Mouse (Mus musculus) heart, embryonic 13.5 days (tissue): ENCODE data around the gene Olfr507. TPM values are rescaled to one million over a fixed set of nuclear protein-coding genes. Genes with fewer than 3 reads are reported as not detected.
"Not testable (repeated sequence)": the region's sequence is repeated elsewhere in the genome, so short reads cannot be mapped to it uniquely, and the experiment has no call there.

Source experiments
- ATAC-seq: fragments of 200-750 bp; cut with Nextera tagmentation; 2 replicates; pipeline ENCODE4 v1.8.0; 2017; ENCODE audit warnings: moderate TSS enrichment; ENCODE audit not compliant: insufficient number of reproducible peaks, low FRiP score, low TSS enrichment; ENCODE audit errors: extremely low read depth
- H3K27ac ChIP-seq: fragments of 300-500 bp; sonication (generic); replicated peaks from 2 replicates; pipeline ENCODE4 v1.5.1; 2015; ENCODE audit warnings: moderate library complexity, mild to moderate bottlenecking, inconsistent platforms
- H3K27me3 ChIP-seq: fragments of 300-500 bp; sonication (generic); replicated peaks from 2 replicates; pipeline ENCODE4 v1.6.1; 2015; ENCODE audit warnings: mild to moderate bottlenecking, inconsistent platforms
- H3K36me3 ChIP-seq: fragments of 300-500 bp; sonication (generic); 2 replicates; pipeline ENCODE4 v1.6.1; 2015; ENCODE audit warnings: mild to moderate bottlenecking, inconsistent platforms
- H3K4me1 ChIP-seq: fragments of 300-500 bp; sonication (generic); 2 replicates; pipeline ENCODE4 v1.6.1; 2015; ENCODE audit warnings: inconsistent platforms
- H3K4me2 ChIP-seq: fragments of 300-500 bp; sonication (generic); 2 replicates; pipeline ENCODE4 v1.6.1; 2015; ENCODE audit warnings: inconsistent platforms, mild to moderate bottlenecking, moderate library complexity
- H3K4me3 ChIP-seq: fragments of 300-500 bp; sonication (generic); 2 replicates; pipeline ENCODE4 v1.5.1; 2015; ENCODE audit warnings: moderate library complexity, mild to moderate bottlenecking, inconsistent platforms
- H3K9ac ChIP-seq: fragments of 300-500 bp; sonication (generic); 2 replicates; pipeline ENCODE4 v1.6.1; 2015; ENCODE audit warnings: inconsistent platforms, mild to moderate bottlenecking, moderate library complexity
- H3K9me3 ChIP-seq: fragments of 300-500 bp; sonication (generic); 2 replicates; pipeline ENCODE4 v1.6.1; 2016; ENCODE audit warnings: inconsistent platforms
- WGBS: fragments of 180-500 bp; shearing (Covaris S2); methylation state at CpG from one replicate; pipeline ENCODE4 v1.1.7; 2015; ENCODE audit warnings: mixed read lengths; 5-methylcytosine and 5-hydroxymethylcytosine counted together
- polyA plus RNA-seq: library from polyadenylated mRNA; unstranded; fragments of >200 nt; fragmentation: Nextera tagmentation; extraction: Ambion mirVana; gene quantifications from 2 replicates; pipeline ENCODE4 v1.2.1, GENCODE M21; 2015

Olfr507 gene
- not detected in 2 replicates for polyA plus RNA-seq

DNA sequence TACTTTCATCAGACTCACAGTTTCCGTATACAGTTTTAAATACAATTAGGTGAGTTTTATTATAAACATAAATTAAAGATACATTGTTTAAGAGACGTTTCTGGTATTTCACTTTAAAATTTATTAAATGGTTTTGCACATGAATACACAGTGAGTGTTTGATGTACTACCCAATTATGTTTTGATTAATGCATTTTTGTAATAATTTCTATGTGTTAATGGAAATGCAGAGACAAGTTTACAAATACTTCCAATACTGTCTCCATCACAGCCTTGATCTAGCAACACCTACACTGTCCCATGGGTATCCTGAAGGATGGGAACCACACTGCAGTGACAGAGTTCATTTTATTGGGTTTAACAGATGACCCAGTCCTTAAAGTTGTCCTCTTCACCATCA, at the start of gene Olfr507:
Gene Olfr507, plus strand, starts transcription at position 301 of the 400 bp plus-strand sequence.
- 61% methylated on average over 2 of the region's 2 CpGs for WGBS
- Histone ChIP-seq H3K9me3 (no peaks in the 10 kb centered on the region), H3K4me2 (no peak within 1 kb of the TSS), H3K9ac (no peak within 1 kb of the TSS), H3K4me3 (no peak within 1 kb of the TSS), H3K27ac (no peak within 1 kb of the TSS), H3K27me3 (no peaks in the 10 kb centered on the region), H3K36me3 (no peaks in the 10 kb centered on the region), H3K4me1 (no peaks in the 10 kb centered on the region)
- no peak for ATAC-seq

DNA sequence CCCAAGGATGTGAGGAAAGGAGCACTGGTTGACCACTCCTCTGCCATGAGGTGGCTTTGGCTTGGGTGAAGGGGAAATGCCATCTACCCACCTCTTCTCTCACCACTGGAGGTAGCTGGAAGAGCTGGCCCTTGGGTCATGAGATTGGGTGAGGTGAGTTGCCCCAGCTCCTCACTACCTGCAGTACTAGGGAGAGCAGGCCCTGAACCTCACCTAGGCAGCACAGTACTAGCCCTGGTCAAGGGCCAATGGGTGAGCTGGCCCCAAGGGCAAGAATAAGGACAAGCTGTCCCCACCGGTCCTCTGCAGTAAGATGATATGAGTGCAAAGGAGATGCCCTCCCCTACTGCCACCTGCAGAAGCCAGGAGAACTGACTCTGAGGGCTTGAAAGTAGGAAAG, 31.8 kb upstream of the Olfr507 start:
- H3K9ac ChIP-seq, result no peak overlapping the region
- 0 out of 2 replicates have a peak, but pooled peaks cover 3% of the 10 kb centered on the region for H3K9me3 ChIP-seq
- no peak overlapping the region for H3K27ac ChIP-seq
- H3K36me3 ChIP-seq, result no peaks in the 10 kb centered on the region
- WGBS, result 84% methylated on average over 1 of the region's 1 CpGs
- ATAC-seq, result no peak
- H3K4me3 ChIP-seq, result no peak overlapping the region
- H3K4me1 ChIP-seq, result no peaks in the 10 kb centered on the region
- H3K27me3 ChIP-seq, result no peaks in the 10 kb centered on the region
- no peak overlapping the region for H3K4me2 ChIP-seq

DNA sequence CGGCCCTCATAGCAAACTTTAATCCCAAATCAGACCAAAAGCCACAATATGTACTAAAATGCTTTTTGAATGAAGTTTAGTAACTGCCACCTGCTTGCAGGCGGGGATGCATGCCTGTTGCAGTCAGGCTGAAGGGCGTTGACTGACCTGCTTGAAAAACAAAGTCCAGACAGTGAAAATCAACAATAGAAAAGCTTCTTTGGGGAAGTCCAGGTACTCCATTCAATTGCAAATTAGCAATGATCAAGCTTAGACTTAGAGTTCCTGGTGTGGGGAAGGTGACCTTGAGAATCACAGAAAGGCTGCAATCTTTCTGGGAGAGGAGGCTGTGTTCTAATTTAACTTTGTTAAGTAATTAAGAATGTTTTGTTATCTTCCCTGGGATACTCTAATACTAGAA, 19.7 kb upstream of the Olfr507 start:
- H3K27ac ChIP-seq, H3K4me1 ChIP-seq, H3K4me3 ChIP-seq, H3K9ac ChIP-seq, H3K9me3 ChIP-seq, H3K4me2 ChIP-seq, ATAC-seq, H3K27me3 ChIP-seq, H3K36me3 ChIP-seq: not testable (repeated sequence)
- 64% methylated on average over 3 of the region's 3 CpGs for WGBS

DNA sequence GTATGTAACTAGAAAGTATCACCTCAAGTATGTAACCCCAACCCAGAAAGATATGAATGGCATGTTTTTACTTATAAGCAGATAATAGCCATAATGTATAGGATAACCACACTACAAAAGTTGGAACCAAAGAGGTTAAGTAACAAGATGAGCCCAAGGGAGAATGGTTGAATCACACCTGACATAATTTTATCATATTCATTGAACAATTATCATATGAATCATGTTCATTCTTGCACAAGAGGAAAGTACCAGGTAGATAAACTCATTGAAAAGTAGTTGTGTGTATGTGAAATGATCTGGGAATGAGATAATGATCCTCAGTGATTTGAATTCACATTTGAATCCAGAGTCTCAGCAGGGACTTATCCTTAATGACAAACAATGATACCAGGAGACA, 11.1 kb upstream of the Olfr507 start, which contains the start of gene Olfr506:
Gene Olfr506, plus strand, starts transcription at position 301 of the 400 bp plus-strand sequence.
- Histone ChIP-seq H3K4me2 (no peak within 1 kb of the TSS), H3K9me3 (no peaks in the 10 kb centered on the region), H3K36me3 (no peaks in the 10 kb centered on the region), H3K4me3 (no peak within 1 kb of the TSS), H3K27me3 (no peaks in the 10 kb centered on the region), H3K9ac (no peak within 1 kb of the TSS), H3K4me1 (no peaks in the 10 kb centered on the region), H3K27ac (no peak within 1 kb of the TSS)
- ATAC-seq, result no peak

- H3K9me3 ChIP-seq, result no peaks in the 10 kb centered on the region
- no peak overlapping the region for H3K9ac ChIP-seq
- no peak overlapping the region for H3K4me3 ChIP-seq
- no peaks in the 10 kb centered on the region for H3K36me3 ChIP-seq
- WGBS, result 73% methylated on average over 2 of the region's 2 CpGs
- no peak overlapping the region for H3K4me2 ChIP-seq
- H3K27me3 ChIP-seq, result no peaks in the 10 kb centered on the region
- ATAC-seq, result no peak
- H3K4me1 ChIP-seq, result no peaks in the 10 kb centered on the region
- H3K27ac ChIP-seq, result no peak overlapping the region
Measured at GRCm38 (mm10) chr7:108614110-108614509, 7.5 kb upstream of the Olfr507 start.

DNA sequence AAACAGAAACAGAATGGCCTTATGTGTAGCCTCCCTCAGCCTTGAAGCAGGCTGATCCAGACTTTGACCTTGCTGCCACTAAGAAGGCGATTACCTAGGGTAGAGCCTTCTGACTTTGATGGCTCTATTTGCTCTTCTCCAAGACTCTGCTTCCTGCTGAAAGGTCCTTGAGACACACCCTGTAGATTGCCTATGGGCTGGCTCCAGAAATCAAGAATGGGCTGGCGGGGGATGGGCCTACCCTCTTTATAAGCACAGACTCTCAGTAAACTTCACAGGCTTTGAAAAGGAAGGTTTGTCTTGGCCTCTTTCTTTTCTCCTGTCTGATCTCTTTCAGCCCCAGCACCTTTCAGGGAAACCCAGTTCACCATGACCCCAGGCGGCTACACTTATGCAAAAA, 4.8 kb upstream of the Olfr507 start:
- not testable (repeated sequence) for H3K4me1 ChIP-seq, H3K27me3 ChIP-seq, H3K27ac ChIP-seq, H3K4me2 ChIP-seq, ATAC-seq, H3K9me3 ChIP-seq, H3K9ac ChIP-seq, H3K4me3 ChIP-seq, H3K36me3 ChIP-seq
- 50% methylated on average over 3 of the region's 3 CpGs for WGBS

GRCm38 (mm10) chr7:108629694-108630093, 8.1 kb downstream of the Olfr507 start, which contains the start of gene Olfr508:
TSS of gene Olfr508 (plus strand) at chr7:108629994.
- Histone ChIP-seq H3K4me3 (no peak within 1 kb of the TSS), H3K36me3 (no peaks in the 10 kb centered on the region), H3K27me3 (no peaks in the 10 kb centered on the region), H3K4me1 (no peaks in the 10 kb centered on the region), H3K9ac (no peak within 1 kb of the TSS), H3K9me3 (no peaks in the 10 kb centered on the region), H3K4me2 (no peak within 1 kb of the TSS), H3K27ac (no peak within 1 kb of the TSS)
- ATAC-seq, result no peak
- 64% methylated on average over 3 of the region's 3 CpGs for WGBS

DNA sequence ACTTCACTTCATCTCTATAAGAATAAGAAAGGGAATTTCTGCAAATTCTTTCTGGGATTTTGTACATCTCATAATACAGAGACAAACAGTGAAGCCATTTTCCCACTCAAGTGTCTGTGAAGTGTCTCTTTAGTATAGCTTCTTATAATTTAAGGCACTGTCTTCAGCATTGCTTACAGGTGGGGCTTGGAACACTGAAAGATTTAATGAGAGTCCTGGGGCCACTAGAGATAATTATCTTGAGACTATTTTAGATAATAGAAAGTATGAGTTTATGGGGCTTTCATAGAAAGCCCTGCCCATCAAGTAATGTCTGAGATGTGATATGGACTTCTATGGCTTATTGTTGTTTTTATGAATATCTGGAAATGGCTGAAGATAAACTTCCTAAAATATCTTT, 30.2 kb downstream of the Olfr507 start, which contains the start of gene Olfr509:
Gene Olfr509, minus strand, starts transcription at position 101 of the 400 bp plus-strand sequence.
- no peaks in the 10 kb centered on the region for H3K36me3 ChIP-seq
- H3K4me1 ChIP-seq, result no peaks in the 10 kb centered on the region
- no peak within 1 kb of the TSS for H3K9ac ChIP-seq
- H3K27me3 ChIP-seq, result no peaks in the 10 kb centered on the region
- ATAC-seq, result no peak
- H3K4me3 ChIP-seq, result no peak within 1 kb of the TSS
- no peaks in the 10 kb centered on the region for H3K9me3 ChIP-seq
- H3K4me2 ChIP-seq, result no peak within 1 kb of the TSS
- H3K27ac ChIP-seq, result no peak within 1 kb of the TSS

- H3K36me3 ChIP-seq, result no peaks in the 10 kb centered on the region
- H3K9ac ChIP-seq, result no peak overlapping the region
- no peaks in the 10 kb centered on the region for H3K4me1 ChIP-seq
- no peaks in the 10 kb centered on the region for H3K9me3 ChIP-seq
- 69% methylated on average over 3 of the region's 3 CpGs for WGBS
- H3K27me3 ChIP-seq, result no peaks in the 10 kb centered on the region
- H3K4me2 ChIP-seq, result no peak overlapping the region
- no peak overlapping the region for H3K4me3 ChIP-seq
- H3K27ac ChIP-seq, result no peak overlapping the region
- ATAC-seq, result no peak
Measured at GRCm38 (mm10) chr7:108662419-108662818, 40.8 kb downstream of the Olfr507 start.

GRCm38 (mm10) chr7:108666118-108666517, 44.5 kb downstream of the Olfr507 start, which contains the start of gene Olfr510:
TSS of gene Olfr510 (plus strand) at chr7:108666418.
- Histone ChIP-seq H3K4me2 (no peak within 1 kb of the TSS), H3K4me3 (no peak within 1 kb of the TSS), H3K27ac (no peak within 1 kb of the TSS), H3K9me3 (no peaks in the 10 kb centered on the region), H3K36me3 (no peaks in the 10 kb centered on the region), H3K4me1 (no peaks in the 10 kb centered on the region), H3K27me3 (no peaks in the 10 kb centered on the region), H3K9ac (no peak within 1 kb of the TSS)
- no peak for ATAC-seq
- 80% methylated on average over 1 of the region's 1 CpGs for WGBS

- peaks cover 11% of the 10 kb centered on the region for H3K9me3 ChIP-seq
- no peak for ATAC-seq
- H3K4me2 ChIP-seq, result no peak overlapping the region
- H3K27ac ChIP-seq, result no peak overlapping the region
- no peak overlapping the region for H3K4me3 ChIP-seq
- 61% methylated on average over 1 of the region's 1 CpGs for WGBS
- no peak overlapping the region for H3K9ac ChIP-seq
- H3K4me1 ChIP-seq, result no peaks in the 10 kb centered on the region
- H3K36me3 ChIP-seq, result no peaks in the 10 kb centered on the region
- H3K27me3 ChIP-seq, result no peaks in the 10 kb centered on the region
Measured at GRCm38 (mm10) chr7:108671058-108671457, 49.4 kb downstream of the Olfr507 start.
